8 mouse cellular contexts compared by ENCODE assay signal in the genomic region with DNA sequence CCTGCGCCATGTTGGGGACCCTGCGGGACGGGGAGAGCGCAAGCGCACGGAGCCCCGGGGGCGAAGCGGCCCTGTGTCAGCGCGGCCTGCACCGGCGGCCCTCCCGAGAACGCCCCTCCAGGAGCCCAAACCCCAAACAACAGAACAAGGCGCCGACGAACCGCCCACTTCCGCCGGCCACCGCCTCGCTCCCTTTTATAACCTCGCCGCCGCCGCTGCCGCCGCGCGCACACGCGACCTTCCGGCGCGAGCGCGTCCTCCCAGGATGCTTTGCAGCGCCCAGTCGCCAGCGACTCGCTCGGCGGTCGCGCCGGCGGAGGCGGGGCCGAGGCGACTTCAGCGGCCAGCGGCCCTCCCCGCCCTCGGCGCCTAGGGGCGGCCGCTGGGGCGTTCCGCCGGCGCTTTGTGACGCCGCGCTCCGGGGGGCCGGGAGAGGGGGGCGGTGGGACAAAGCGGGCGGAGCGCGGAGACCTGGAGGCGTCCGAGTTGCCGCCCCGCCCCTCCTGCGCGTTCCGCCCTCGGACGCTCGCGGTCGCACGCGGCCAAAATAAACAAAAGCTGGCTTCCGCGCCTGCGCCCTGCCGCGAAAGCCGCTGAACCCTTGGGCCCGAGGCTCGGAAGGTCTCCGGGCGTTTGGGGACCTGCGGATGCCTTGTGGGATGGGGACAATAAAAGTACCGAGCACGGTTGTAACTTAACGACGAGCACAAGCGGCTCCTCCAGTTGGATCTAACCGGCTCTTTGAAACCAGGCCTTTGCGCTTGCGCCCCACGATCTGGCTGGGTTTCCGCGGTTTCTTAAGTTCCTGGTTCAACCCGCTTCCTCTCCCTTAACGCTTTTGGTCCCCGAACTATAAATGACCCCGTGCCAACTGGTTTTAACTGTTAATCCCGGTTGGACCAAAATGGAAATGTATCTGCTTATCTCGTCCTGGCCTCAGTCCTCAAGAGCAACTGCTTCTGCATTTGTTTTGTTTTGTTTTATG. TPM values are rescaled to one million over a fixed set of nuclear protein-coding genes. Genes with fewer than 3 reads are reported as not detected.
DNase-seq lines count a peak whose midpoint lies in the region; ATAC-seq and TF ChIP-seq lines count a peak whose summit lies in the region.

A gene (minus strand): TSS at position 172 of the 985 bp plus-strand sequence.

- peak; percentile 97 for ATAC-seq in heart, embryonic 11.5 days (replicated peaks; ENCODE audit: insufficient number of reproducible peaks, low FRiP score, low TSS enrichment)
- peak; percentile 97 for ATAC-seq in kidney, embryonic 16.5 days (ENCODE audit: low FRiP score, low TSS enrichment)

- H3K4me3 ChIP-seq in C2C12 (ENCODE audit: insufficient read depth, poor library complexity, severe bottlenecking) (peak within 1 kb of the TSS; percentile 84), myocyte (peak within 1 kb of the TSS; percentile 65)
- H3K4me3 ChIP-seq in erythroblast, embryonic 14.5 days (replicated peaks), result peak within 1 kb of the TSS; percentile 100
- peak within 1 kb of the TSS; percentile 85 for H3K4me3 ChIP-seq in heart, embryonic 11.5 days (ENCODE audit: low read depth, low read length)
- H3K4me3 ChIP-seq in kidney, embryonic 16.5 days (ENCODE audit: low read length), result peak within 1 kb of the TSS; percentile 99
- H3K4me3 ChIP-seq in liver, adult 2 months (ENCODE audit: insufficient read depth, low read depth, low read length), result peak within 1 kb of the TSS; percentile 97

- H3K79me3 ChIP-seq in C2C12 (ENCODE audit: low read depth), result peaks cover 16% of the 10 kb centered on the region

- H3K4me2 ChIP-seq in heart, embryonic 11.5 days, result peak within 1 kb of the TSS; percentile 77
- peak within 1 kb of the TSS; percentile 62 for H3K4me2 ChIP-seq in kidney, embryonic 16.5 days (replicated peaks; ENCODE audit: low read depth, low read length)
- peak within 1 kb of the TSS; percentile 76 for H3K4me2 ChIP-seq in myocyte (ENCODE audit: low read depth)

- H3K79me2 ChIP-seq in C2C12 (ENCODE audit: control insufficient read depth, insufficient read depth), result peaks cover 28% of the 10 kb centered on the region
- H3K79me2 ChIP-seq in liver, adult 2 months (ENCODE audit: control insufficient read depth, insufficient read depth, low read length), result peaks cover 12% of the 10 kb centered on the region; the same call in 1 of the 2 replicates
- H3K79me2 ChIP-seq in myocyte (ENCODE audit: control insufficient read depth, insufficient read depth), result peaks cover 24% of the 10 kb centered on the region

- H3K27me3 ChIP-seq in C2C12 (ENCODE audit: control insufficient read depth, insufficient read depth, insufficient read length), result no peaks in the 10 kb centered on the region
- H3K27me3 ChIP-seq in erythroblast, embryonic 14.5 days (ENCODE audit: control insufficient read depth), result no peaks in the 10 kb centered on the region; the same call in 1 of the 2 replicates
- H3K27me3 ChIP-seq in heart, embryonic 11.5 days (ENCODE audit: control insufficient read depth, insufficient read depth, low read length), result no peaks in the 10 kb centered on the region
- H3K27me3 ChIP-seq in kidney, embryonic 16.5 days (ENCODE audit: insufficient read depth, low read length), result no peaks in the 10 kb centered on the region
- H3K27me3 ChIP-seq in liver, adult 2 months (ENCODE audit: control insufficient read depth, insufficient read depth, low read length), result no peaks in the 10 kb centered on the region
- no peaks in the 10 kb centered on the region for H3K27me3 ChIP-seq in myocyte (ENCODE audit: control insufficient read depth, insufficient read depth, insufficient read length)
- no peaks in the 10 kb centered on the region for H3K27me3 ChIP-seq in splenic B cell, adult 2 months (ENCODE audit: control insufficient read depth, insufficient read depth, low read length, poor library complexity, severe bottlenecking)

- H3K36me3 ChIP-seq in C2C12 (ENCODE audit: control insufficient read depth, insufficient read depth) (peaks cover 23% of the 10 kb centered on the region), myocyte (ENCODE audit: control insufficient read depth, insufficient read depth) (peaks cover 25% of the 10 kb centered on the region)
- peaks cover 30% of the 10 kb centered on the region for H3K36me3 ChIP-seq in erythroblast, embryonic 14.5 days (ENCODE audit: control insufficient read depth)
- H3K36me3 ChIP-seq in heart, embryonic 11.5 days (ENCODE audit: control insufficient read depth, insufficient read depth, low read length), result peaks cover 9% of the 10 kb centered on the region; the same call in 1 of the 2 replicates
- peaks cover 14% of the 10 kb centered on the region for H3K36me3 ChIP-seq in kidney, embryonic 16.5 days (ENCODE audit: insufficient read depth, low read length)
- H3K36me3 ChIP-seq in liver, adult 2 months (ENCODE audit: control insufficient read depth, insufficient read depth, low read length), result peaks cover 14% of the 10 kb centered on the region
- H3K36me3 ChIP-seq in splenic B cell, adult 2 months (ENCODE audit: control insufficient read depth, insufficient read depth, low read length, poor library complexity, severe bottlenecking), result no peaks in the 10 kb centered on the region

- 2% methylated on average over 69 of the region's 114 CpGs for WGBS in heart, embryonic 11.5 days (ENCODE audit: insufficient replicate concordance)
- under 1% methylated on average over 90 of the region's 114 CpGs for WGBS in kidney, embryonic 16.5 days
- under 1% methylated on average over 114 of the region's 114 CpGs for WGBS in liver, adult 2 months

- H3K4me1 ChIP-seq in erythroblast, embryonic 14.5 days (ENCODE audit: control insufficient read depth), result peaks cover 32% of the 10 kb centered on the region
- peaks cover 5% of the 10 kb centered on the region; the same call in 1 of the 2 replicates for H3K4me1 ChIP-seq in heart, embryonic 11.5 days (ENCODE audit: control insufficient read depth, insufficient read depth, low read length)
- peaks cover 12% of the 10 kb centered on the region for H3K4me1 ChIP-seq in kidney, embryonic 16.5 days (ENCODE audit: insufficient read depth, low read length)
- peaks cover 11% of the 10 kb centered on the region for H3K4me1 ChIP-seq in liver, adult 2 months (ENCODE audit: control insufficient read depth, insufficient read depth, low read length)

- H3K9ac ChIP-seq in heart, embryonic 11.5 days (ENCODE audit: low read depth, low read length), result peak within 1 kb of the TSS; percentile 85
- peak within 1 kb of the TSS; percentile 93 for H3K9ac ChIP-seq in kidney, embryonic 16.5 days (replicated peaks; ENCODE audit: low read length)
- H3K9ac ChIP-seq in liver, adult 2 months (ENCODE audit: low read depth, low read length), result peak within 1 kb of the TSS; percentile 96

- no peak for TF ChIP-seq CTCF in C2C12 (IDR thresholded peaks at IDR 0.05; ENCODE audit: control insufficient read depth, insufficient read depth, insufficient read length)
- no peak for TF ChIP-seq CTCF in brain, embryonic 14.5 days (IDR thresholded peaks at IDR 0.05; ENCODE audit: borderline replicate concordance, extremely low read depth, insufficient read depth, insufficient read length)
- TF ChIP-seq CTCF in liver, adult 2 months (IDR thresholded peaks at IDR 0.05; ENCODE audit: low read depth, low read length), result no peak

- H3ac ChIP-seq in C2C12 (ENCODE audit: control insufficient read depth, insufficient read length, low read depth), result peak within 1 kb of the TSS; percentile 95
- peak within 1 kb of the TSS; percentile 50 for H3ac ChIP-seq in myocyte (ENCODE audit: control insufficient read depth, insufficient read length)

- DNase-seq in brain, embryonic 14.5 days (ENCODE audit: low read depth), result peak; percentile 98
- DNase-seq in liver, adult 2 months (ENCODE audit: extremely low read depth, low read depth, low spot score), result peak; percentile 81
- DNase-seq in splenic B cell, adult 2 months (ENCODE audit: low read depth, low spot score), result peak; percentile 98

- H3K27ac ChIP-seq in heart, embryonic 11.5 days (ENCODE audit: low read depth, low read length), result peak within 1 kb of the TSS; percentile 95
- H3K27ac ChIP-seq in kidney, embryonic 16.5 days (ENCODE audit: low read length), result peak within 1 kb of the TSS; percentile 97
- H3K27ac ChIP-seq in liver, adult 2 months (replicated peaks; ENCODE audit: insufficient read depth, low read depth, low read length), result peak within 1 kb of the TSS; percentile 93

- TF ChIP-seq POLR2A in brain, embryonic 14.5 days (IDR thresholded peaks at IDR 0.05; ENCODE audit: borderline replicate concordance, extremely low read depth, insufficient read depth, insufficient read length, poor library complexity, severe bottlenecking), result peak; percentile 96
- peak; percentile 94 for TF ChIP-seq POLR2A in liver, adult 2 months (IDR thresholded peaks at IDR 0.05; ENCODE audit: extremely low read depth, insufficient read depth, low read length)
- peak; percentile 67 for TF ChIP-seq POLR2A in myocyte (IDR thresholded peaks at IDR 0.05; ENCODE audit: insufficient read length, low read depth)

- no peaks in the 10 kb centered on the region for H3K9me3 ChIP-seq in erythroblast, embryonic 14.5 days (ENCODE audit: control insufficient read depth, low read length)
- H3K9me3 ChIP-seq in heart, embryonic 11.5 days (replicated peaks; ENCODE audit: control insufficient read depth, low read length), result no peaks in the 10 kb centered on the region
- no peaks in the 10 kb centered on the region for H3K9me3 ChIP-seq in kidney, embryonic 16.5 days (ENCODE audit: low read length)

TF ChIP-seq in C2C12, 6 proteins besides CTCF, POLR2A, EP300 and RAD21:
- TF ChIP-seq MYOD1 (IDR thresholded peaks at IDR 0.05; ENCODE audit: control insufficient read depth, insufficient read length, low read depth), result no peak
- peak; percentile 33 for TF ChIP-seq MAX (IDR thresholded peaks at IDR 0.05)

TF ChIP-seq in myocyte, 11 proteins besides CTCF, POLR2A, EP300 and RAD21:
- TF ChIP-seq POLR2AphosphoS2 (IDR thresholded peaks at IDR 0.05; ENCODE audit: insufficient read length, low read depth) (peak; percentile 81), MAX (IDR thresholded peaks at IDR 0.05; ENCODE audit: low read depth) (no peak), MYOG (IDR thresholded peaks at IDR 0.05; ENCODE audit: control insufficient read depth in 1 of 3, insufficient read depth in 1 of 3, insufficient read length in 2 of 3, low read depth in 2 of 3) (peak in 1 of 3 experiments; percentile 10)

RNA-seq across cellular contexts. Expression of the gene that starts here (rescaled TPM):
- polyA plus RNA-seq in C2C12 (2012; fragmentation: generic; extraction: Trizol) (3.8 TPM), myocyte (2012; fragmentation: generic; extraction: Trizol) (3.1 TPM)
- polyA plus RNA-seq in brain, embryonic 14.5 days (2012; rRNA removed), result 19.9 and 24.3 TPM in 2 replicates
- 1.2 and 2.2 TPM in 2 replicates for polyA plus RNA-seq in erythroblast, embryonic 14.5 days (2012)
- polyA plus RNA-seq in heart, embryonic 11.5 days (2014; fragmentation: Nextera tagmentation; extraction: Ambion mirVana), result 20.6 and 21.6 TPM in 2 replicates
- 28.0 and 28.8 TPM in 2 replicates for polyA plus RNA-seq in kidney, embryonic 16.5 days (2015; fragmentation: Nextera tagmentation; extraction: Ambion mirVana)
- total RNA-seq in liver, adult 2 months (2014; rRNA removed), result 12.1 and 15.0 TPM in 2 replicates
- polyA plus RNA-seq in liver, adult 2 months (2012; rRNA removed), result 7.3 and 8.3 TPM in 2 replicates

Comparison
In these comparisons a context has a peak if more than half of its experiments do, and no peak if none do; other contexts are left out.
1. Peak in every context shown above with its lines: DNase-seq, ATAC-seq, H3K4me3 ChIP-seq and H3K27ac ChIP-seq.